Mouse (Mus musculus) CH12.LX (cell line): ENCODE results near the gene Gm20431. TPM values are rescaled to one million over a fixed set of nuclear protein-coding genes. Genes with fewer than 3 reads are reported as not detected.

Source experiments
- DNase-seq: peaks from one replicate; pipeline ENCODE4 v3.0.0-alpha.2; 2013; ENCODE audit errors: extremely low read depth
- H3K27ac ChIP-seq: 2 replicates; pipeline ENCODE4 v1.5.1; 2012; ENCODE audit warnings: low read depth, mild to moderate bottlenecking, control low read depth, moderate library complexity; ENCODE audit not compliant: insufficient read depth
- H3K27me3 ChIP-seq: replicated peaks from 2 replicates; pipeline ENCODE3; 2012; ENCODE audit warnings: inconsistent platforms
- H3K36me3 ChIP-seq, 2 experiments: replicated peaks in 1 of 2; 2 replicates each; pipeline versions ENCODE3 to v1.6.1; 2012; ENCODE audit warnings: inconsistent platforms in 1 of 2, low read length in 1 of 2, mild to moderate bottlenecking in 1 of 2, mixed read lengths in 1 of 2, moderate library complexity in 1 of 2; ENCODE audit not compliant: control insufficient read depth in 1 of 2, insufficient read depth in 1 of 2
- H3K4me1 ChIP-seq, 2 experiments: 2 replicates each; pipeline ENCODE4 v1.6.1; 2012; ENCODE audit warnings: inconsistent platforms in 1 of 2, moderate library complexity in 1 of 2; ENCODE audit not compliant: insufficient read depth in 2 of 2, control insufficient read depth in 1 of 2
- H3K4me2 ChIP-seq: 2 replicates; pipeline ENCODE4 v1.6.1; 2012; ENCODE audit warnings: low read depth, mild to moderate bottlenecking, control low read depth; ENCODE audit not compliant: poor library complexity, insufficient read depth, severe bottlenecking
- H3K4me3 ChIP-seq, 3 experiments: fragments of 150-350 bp in 1 of 3; sonication (generic) in 1 of 3; replicated peaks in 1 of 3; 2 replicates each; pipeline versions ENCODE3 to v1.5.1; 2011 to 2012; ENCODE audit warnings: low read depth in 2 of 3, low read length in 2 of 3, mild to moderate bottlenecking in 2 of 3, moderate library complexity in 2 of 3, control low read depth in 1 of 3, improper control_type of control experiment in 1 of 3, inconsistent platforms in 1 of 3, mixed read lengths in 1 of 3; ENCODE audit not compliant: poor library complexity in 1 of 3
- H3K79me2 ChIP-seq: replicated peaks from 2 replicates; pipeline ENCODE4 v1.6.1; 2012; ENCODE audit warnings: mild to moderate bottlenecking, moderate library complexity; ENCODE audit not compliant: control insufficient read depth, poor library complexity, insufficient read depth, severe bottlenecking; ENCODE audit errors: extremely low read depth
- H3K9ac ChIP-seq: 2 replicates; pipeline ENCODE4 v1.6.1; 2012; ENCODE audit warnings: low read depth, mild to moderate bottlenecking, control low read depth, moderate library complexity; ENCODE audit not compliant: insufficient read depth
- H3K9me3 ChIP-seq: replicated peaks from 2 replicates; pipeline ENCODE3; 2012; ENCODE audit warnings: low read length, inconsistent platforms, mixed read lengths
- BHLHE40 ChIP-seq: IDR thresholded peaks from 2 replicates; pipeline ENCODE4 v1.6.1; 2011; ENCODE audit warnings: mild to moderate bottlenecking, low read depth, low read length, improper control_type of control experiment
- CHD1 ChIP-seq: IDR thresholded peaks from 2 replicates; pipeline ENCODE4 v1.6.1; 2012; ENCODE audit warnings: low read depth, low read length, improper control_type of control experiment, inconsistent platforms
- CHD2 ChIP-seq: IDR thresholded peaks from 2 replicates; pipeline ENCODE4 v1.6.1; 2011; ENCODE audit warnings: low read length, improper control_type of control experiment
- E2F4 ChIP-seq: IDR thresholded peaks from 2 replicates; pipeline ENCODE4 v1.6.1; 2011; ENCODE audit warnings: low read depth, low read length, improper control_type of control experiment; ENCODE audit not compliant: insufficient replicate concordance
- ELF1 ChIP-seq: IDR thresholded peaks from 2 replicates; pipeline ENCODE4 v1.6.1; 2014; ENCODE audit warnings: low read depth, mild to moderate bottlenecking, inconsistent platforms, low read length, improper control_type of control experiment
- EP300 ChIP-seq: IDR thresholded peaks from 2 replicates; pipeline ENCODE4 v1.6.1; 2011; ENCODE audit warnings: low read length, improper control_type of control experiment
- ETS1 ChIP-seq: conservative IDR thresholded peaks from 2 replicates; pipeline ENCODE4 v1.6.1; 2012; ENCODE audit warnings: low read depth, mild to moderate bottlenecking, inconsistent platforms, low read length, improper control_type of control experiment, moderate library complexity
- GABPA ChIP-seq: IDR thresholded peaks from 2 replicates; pipeline ENCODE4 v1.6.1; 2012; ENCODE audit warnings: low read depth, low read length, improper control_type of control experiment, inconsistent platforms; ENCODE audit not compliant: insufficient replicate concordance
- KAT2A ChIP-seq: IDR thresholded peaks from 2 replicates; pipeline ENCODE4 v1.6.1; 2012; ENCODE audit warnings: low read length, improper control_type of control experiment, inconsistent platforms; ENCODE audit not compliant: insufficient replicate concordance
- MAX ChIP-seq: IDR thresholded peaks from 2 replicates; pipeline ENCODE4 v1.6.1; 2011; ENCODE audit warnings: low read length, improper control_type of control experiment
- MEF2A ChIP-seq: IDR thresholded peaks from 2 replicates; pipeline ENCODE4 v1.6.1; 2014; ENCODE audit warnings: low read depth, mild to moderate bottlenecking, inconsistent platforms, low read length, improper control_type of control experiment, borderline replicate concordance
- MXI1 ChIP-seq: IDR thresholded peaks from 2 replicates; pipeline ENCODE4 v1.6.1; 2011; ENCODE audit warnings: mild to moderate bottlenecking, low read depth, low read length, improper control_type of control experiment
- MYC ChIP-seq: IDR thresholded peaks from 2 replicates; pipeline ENCODE4 v1.6.1; 2011; ENCODE audit warnings: low read depth, mild to moderate bottlenecking, improper control_type of control experiment, low read length
- NELFE ChIP-seq: IDR thresholded peaks from 2 replicates; pipeline ENCODE4 v1.6.1; 2011; ENCODE audit warnings: low read depth, low read length, improper control_type of control experiment
- NRF1 ChIP-seq: IDR thresholded peaks from 2 replicates; pipeline ENCODE4 v1.6.1; 2014; ENCODE audit warnings: low read depth, mild to moderate bottlenecking, inconsistent platforms, low read length, improper control_type of control experiment, moderate library complexity
- POLR2A ChIP-seq: IDR thresholded peaks from 2 replicates; pipeline ENCODE4 v1.6.1; 2011; ENCODE audit warnings: low read depth, mild to moderate bottlenecking, improper control_type of control experiment, low read length
- RAD21 ChIP-seq: IDR thresholded peaks from 2 replicates; pipeline ENCODE4 v1.6.1; 2011; ENCODE audit warnings: low read depth, mild to moderate bottlenecking, low read length, improper control_type of control experiment, moderate library complexity
- SMC3 ChIP-seq: IDR thresholded peaks from 2 replicates; pipeline ENCODE4 v1.6.1; 2011; ENCODE audit warnings: low read depth, low read length, improper control_type of control experiment
- TBP ChIP-seq: conservative IDR thresholded peaks from 2 replicates; pipeline ENCODE4 v1.6.1; 2011; ENCODE audit warnings: low read depth, low read length, improper control_type of control experiment
- UBTF ChIP-seq: IDR thresholded peaks from 2 replicates; pipeline ENCODE4 v1.6.1; 2012; ENCODE audit warnings: low read depth, mild to moderate bottlenecking, inconsistent platforms, low read length, improper control_type of control experiment, moderate library complexity
- USF1 ChIP-seq: IDR thresholded peaks from 2 replicates; pipeline ENCODE4 v1.6.1; 2014; ENCODE audit warnings: low read depth, mild to moderate bottlenecking, inconsistent platforms, low read length, improper control_type of control experiment
- dilution Hi-C: fragments of 300-500 bp; cut with MboI; formaldehyde crosslinking; loops from 2 replicates; pipeline ENCODE4 v1.14.3; 2020; ENCODE audit warnings: low sequenced_read_pairs; ENCODE audit not compliant: extremely low pct_unique_long_range_greater_than_20kb, extremely low pct_ligation_motif_present
- in situ Hi-C: fragments of 300-500 bp; cut with MboI; formaldehyde crosslinking; loops from 3 replicates; pipeline ENCODE4 v1.14.3; 2019; ENCODE audit warnings: low sequenced_read_pairs, low pct_ligation_motif_present, low pct_unique_long_range_greater_than_20kb, mixed read lengths
- polyA plus RNA-seq: library from polyadenylated mRNA; unstranded; fragments of >175 nt; gene quantifications from 2 replicates; pipeline ENCODE4 v1.2.1, GENCODE M21; 2012; ENCODE audit warnings: low read depth; ENCODE audit not compliant: insufficient read length
- total RNA-seq, 2 experiments: library from RNA; depleted of rRNA; stranded (reverse); fragments of 300-350 nt in 1 of 2; fragments of >200 nt in 1 of 2; gene quantifications; 2 replicates each; pipeline ENCODE4 v1.2.3; 2012 to 2014

Gene Gm20431
- total and polyA plus RNA-seq, 3 experiments = 2.4 to 15.0 TPM; not detected in 1

DNA sequence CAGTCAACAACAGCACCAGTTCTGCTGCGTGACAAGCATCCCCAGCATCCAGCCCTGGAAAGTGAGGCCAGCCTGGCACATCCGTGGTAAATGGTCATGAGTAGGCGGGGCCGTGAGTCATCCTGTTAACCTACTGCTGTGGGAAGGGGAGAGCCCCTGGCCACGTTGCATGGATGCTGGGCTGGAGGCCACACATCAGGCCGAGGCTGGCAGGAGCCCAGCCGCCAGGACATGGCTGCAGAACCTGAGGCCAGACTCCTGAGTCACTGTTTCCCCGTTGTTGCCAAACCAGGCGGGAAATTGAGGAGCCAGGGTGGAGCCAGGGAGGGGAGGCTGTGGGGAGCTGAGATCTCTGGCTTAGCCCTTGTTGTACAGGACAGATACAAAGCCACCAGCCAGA, 86.5 kb downstream of the Gm20431 start:
- Histone ChIP-seq H3K27me3 (no peaks in the 10 kb centered on the region), H3K4me2 (no peak overlapping the region), H3K9me3 (no peaks in the 10 kb centered on the region), H3K4me1 (peaks cover 17 to 68% of the 10 kb centered on the region in 2 experiments), H3K27ac (no peak overlapping the region), H3K79me2 (no peaks in the 10 kb centered on the region), H3K36me3 (peaks cover 17 to 74% of the 10 kb centered on the region in 2 experiments), H3K4me3 (no peak overlapping the region), H3K9ac (no peak overlapping the region)
- DNase-seq = no peak
- in situ Hi-C loops (no loop called here), dilution Hi-C loops (no loop called here)
- TF ChIP-seq USF1 (no peak), MEF2A (no peak), UBTF (no peak), GABPA (no peak), BHLHE40 (no peak), KAT2A (no peak), CHD1 (no peak), POLR2A (no peak), NELFE (no peak), SMC3 (no peak), MXI1 (no peak), ETS1 (no peak), RAD21 (no peak), ELF1 (no peak), EP300 (no peak), MAX (no peak), CHD2 (no peak), NRF1 (no peak)

DNA sequence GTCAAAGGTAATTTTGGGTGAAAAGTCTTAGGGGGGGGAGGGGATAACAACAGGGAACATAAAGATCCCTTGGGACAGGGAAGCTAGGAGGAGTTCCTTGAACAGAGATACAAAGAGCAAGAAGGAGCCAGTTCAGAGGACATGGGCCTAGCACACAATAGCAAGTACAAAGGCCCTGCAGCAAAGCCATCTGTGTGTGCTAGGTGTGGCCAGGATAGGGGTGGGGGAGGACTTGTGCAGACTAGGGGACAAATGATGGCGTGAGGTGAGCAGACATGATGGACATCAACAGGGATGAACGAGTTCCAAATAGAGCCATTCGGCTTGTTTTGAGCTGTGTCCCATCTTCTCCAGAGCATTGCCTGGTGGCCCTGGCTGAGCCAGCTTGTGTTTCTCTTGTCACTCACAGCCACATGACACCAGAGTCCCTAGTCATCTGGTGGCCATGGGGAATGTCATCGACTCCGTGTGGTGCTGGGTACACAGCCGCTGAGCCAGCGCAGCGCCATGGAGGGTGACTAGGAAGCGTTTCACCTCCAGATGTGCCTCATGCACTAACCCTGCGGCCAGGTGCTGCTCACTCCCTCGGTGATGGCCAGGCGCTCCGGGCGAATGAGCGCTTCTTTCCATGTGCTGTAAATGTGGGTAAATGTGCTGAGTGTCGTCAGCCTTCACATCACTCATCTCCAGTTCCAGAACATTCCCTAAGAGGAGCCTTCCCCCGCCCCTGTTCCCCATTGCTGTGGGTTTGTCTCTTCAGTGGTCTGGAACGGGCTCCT, 89.7 kb downstream of the Gm20431 start:
- peaks cover 21 to 61% of the 10 kb centered on the region in 2 experiments for H3K4me1 ChIP-seq
- in situ Hi-C loops (no loop called here), dilution Hi-C loops (no loop called here)
- H3K79me2 ChIP-seq = no peaks in the 10 kb centered on the region
- H3K4me3 ChIP-seq = no peak overlapping the region
- H3K27ac ChIP-seq = 0 out of 2 replicates have a peak overlapping the region, but pooled peaks have one; percentile 6
- H3K9ac ChIP-seq = no peak overlapping the region
- H3K9me3 ChIP-seq = no peaks in the 10 kb centered on the region
- peaks cover 13 to 62% of the 10 kb centered on the region in 2 experiments for H3K36me3 ChIP-seq
- no peaks in the 10 kb centered on the region for H3K27me3 ChIP-seq
- TF ChIP-seq MYC (no peak), TBP (no peak), ETS1 (peak; percentile 49), BHLHE40 (0 out of 2 replicates have a peak, but pooled peaks have one; percentile 20), E2F4 (no peak)
- no peak overlapping the region for H3K4me2 ChIP-seq
- DNase-seq = no peak
